Mouse (Mus musculus) 416B (cell line): ENCODE results near the gene Nbeal2.

Experiments
- DNase-seq: peaks from one replicate; pipeline ENCODE4 v3.0.0; 2011; ENCODE audit warnings: low read depth

The Nbeal2 gene

DNA sequence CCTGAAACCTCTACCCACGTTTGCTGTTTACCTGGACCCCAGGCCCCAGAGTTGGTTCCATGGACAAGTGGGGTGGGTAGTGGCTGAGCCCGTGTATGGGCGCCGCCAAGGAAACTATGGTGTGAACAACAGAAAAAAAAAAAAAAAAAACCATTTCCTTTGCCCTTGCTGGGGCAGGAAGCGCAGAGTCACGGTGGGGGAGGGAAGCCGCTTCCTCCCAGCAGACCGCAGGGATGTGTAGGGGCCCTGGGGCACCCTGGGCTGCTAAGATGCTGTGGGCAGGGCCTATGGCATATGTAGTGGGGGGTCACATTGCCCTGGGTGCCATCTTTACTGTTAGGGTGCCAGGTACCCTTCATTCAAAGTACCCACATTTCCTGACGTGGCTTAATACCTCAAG, 8.7 kb downstream of the Nbeal2 start:
- peak; percentile 83 for DNase-seq

DNA sequence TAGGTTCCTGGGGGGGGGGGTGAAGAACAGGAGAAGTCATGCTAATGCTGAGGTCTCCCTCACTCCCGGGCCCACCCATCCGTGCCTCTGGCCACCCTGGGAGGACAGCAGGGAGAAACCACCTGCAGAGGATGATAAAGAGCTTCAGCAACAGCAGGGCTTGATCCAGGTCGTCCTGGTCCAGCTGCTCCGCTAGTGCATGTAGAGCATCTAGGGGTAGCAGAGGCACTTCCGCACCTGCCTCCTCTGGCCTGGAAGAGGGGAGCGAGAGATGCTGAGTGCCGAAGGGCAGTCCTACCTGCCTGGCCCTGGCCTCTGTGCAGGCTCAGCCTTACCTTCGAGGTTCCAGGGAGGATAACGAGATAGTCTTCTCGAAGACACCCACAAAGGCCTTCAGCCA, 9.7 kb downstream of the Nbeal2 start:
- no peak for DNase-seq

DNA sequence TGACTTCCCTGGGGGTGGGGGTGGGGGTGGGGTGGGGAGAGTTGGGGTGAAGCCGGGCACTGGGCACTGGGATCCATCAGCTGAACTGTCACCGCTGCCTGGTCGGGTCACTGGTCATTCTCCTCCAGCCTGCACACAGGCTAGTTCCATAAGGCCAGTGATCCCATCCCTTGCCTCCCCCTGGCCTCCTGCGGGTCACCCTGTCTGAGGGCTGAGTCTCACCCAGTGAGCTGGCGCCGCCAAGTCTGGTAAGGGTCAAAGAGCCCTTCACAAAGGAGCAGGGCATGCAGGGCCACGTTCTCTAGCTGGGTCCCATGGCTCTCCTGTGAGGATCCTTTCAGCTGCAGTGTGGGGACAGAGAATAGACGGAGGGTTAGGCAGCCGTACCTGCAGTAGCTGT, 10.2 kb downstream of the Nbeal2 start:
- DNase-seq: no peak

DNA sequence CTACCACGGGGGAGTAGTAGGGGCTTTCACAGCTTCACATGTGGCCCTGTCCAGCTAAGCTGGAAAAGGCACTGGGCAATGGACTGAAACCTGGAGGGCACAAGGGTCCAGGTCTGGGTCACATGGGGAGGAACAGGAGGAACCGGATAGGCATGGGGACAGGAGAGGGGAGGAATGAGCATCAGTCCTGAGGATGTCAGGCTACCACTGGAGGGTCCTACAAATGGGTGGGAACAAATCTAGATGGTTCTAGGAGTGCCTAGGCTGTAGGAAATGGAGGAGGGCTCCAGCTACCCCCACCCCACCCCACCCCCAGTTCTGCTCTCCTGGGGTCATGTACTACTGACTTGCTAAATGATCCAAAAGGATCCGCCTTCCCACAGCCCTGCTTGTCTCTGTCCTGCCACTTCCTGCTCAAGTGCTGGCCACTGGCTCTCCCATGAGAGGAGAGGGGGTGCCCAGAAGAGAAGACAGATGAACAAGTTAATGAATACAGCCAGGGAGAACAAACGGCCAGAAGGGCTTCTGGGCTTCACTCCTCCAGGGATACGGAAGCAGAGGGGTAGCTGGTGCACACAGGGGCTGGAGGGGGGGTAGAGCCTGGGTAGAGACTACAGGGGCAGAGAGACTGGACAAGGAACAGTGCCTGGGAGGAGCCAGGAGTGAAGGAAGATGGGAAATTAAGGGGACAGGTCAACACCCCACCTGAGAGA, 11.0 kb downstream of the Nbeal2 start:
- DNase-seq: no peak

DNA sequence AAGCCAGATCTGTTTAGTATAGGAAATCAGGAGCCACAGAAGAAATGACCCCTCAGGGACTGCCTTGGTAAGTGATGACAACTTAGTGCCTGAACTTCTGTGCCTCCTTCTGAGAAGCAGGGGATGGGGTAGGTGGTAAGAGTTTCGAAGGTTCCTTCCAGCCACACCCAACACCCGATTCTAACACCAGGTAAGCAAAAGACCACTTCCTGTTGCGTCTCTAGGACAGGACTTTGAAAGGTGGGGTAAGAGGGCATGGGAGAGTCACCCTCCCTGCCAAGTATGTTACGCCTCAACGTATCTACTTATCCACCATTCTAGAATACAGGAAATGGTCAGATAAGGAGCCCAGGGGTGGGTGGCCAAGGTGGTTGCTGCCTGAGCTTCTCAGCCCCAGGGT, 13.0 kb downstream of the Nbeal2 start:
- DNase-seq: no peak

DNA sequence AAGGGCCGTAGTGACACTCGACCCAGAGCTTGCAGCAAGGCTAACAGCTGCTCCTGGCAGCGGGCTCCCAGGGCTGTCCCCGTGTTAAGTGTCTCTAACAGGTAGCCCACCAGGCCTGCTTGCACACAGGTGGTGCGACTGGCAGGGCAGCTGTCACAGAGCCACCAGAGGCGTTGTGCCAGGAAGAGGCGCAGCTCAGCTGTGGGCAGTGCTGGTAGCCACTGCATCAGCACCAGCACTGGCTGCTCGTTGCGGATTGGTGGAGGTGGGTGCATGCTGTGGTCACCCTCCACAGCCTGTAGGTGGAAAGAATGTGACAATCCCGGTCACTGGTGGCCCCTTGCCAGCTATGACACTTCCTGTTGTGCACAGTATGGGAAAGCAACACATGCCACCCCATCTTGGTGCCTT, 15.3 kb downstream of the Nbeal2 start:
- DNase-seq: peak; percentile 35

DNA sequence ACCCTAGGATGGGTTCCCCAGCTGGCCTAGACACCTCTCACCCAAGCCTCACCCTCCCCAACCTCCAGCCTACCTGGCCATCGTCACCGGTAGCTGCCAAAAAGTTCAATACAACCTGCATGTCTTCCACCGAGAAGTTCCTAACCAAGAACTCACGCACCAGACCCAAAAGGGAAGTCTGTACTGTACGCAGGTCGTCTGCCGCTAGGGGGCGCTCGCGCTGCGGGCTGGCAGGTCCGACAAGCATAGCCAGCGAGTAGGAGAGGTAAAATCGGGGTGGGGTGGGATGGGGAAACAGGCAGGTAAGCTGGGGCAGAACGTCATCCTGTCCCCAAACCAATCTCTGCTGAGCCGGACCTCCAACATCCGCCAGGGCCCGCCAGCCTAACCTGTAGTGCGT, 18.7 kb downstream of the Nbeal2 start:
- DNase-seq: peak; percentile 78

DNA sequence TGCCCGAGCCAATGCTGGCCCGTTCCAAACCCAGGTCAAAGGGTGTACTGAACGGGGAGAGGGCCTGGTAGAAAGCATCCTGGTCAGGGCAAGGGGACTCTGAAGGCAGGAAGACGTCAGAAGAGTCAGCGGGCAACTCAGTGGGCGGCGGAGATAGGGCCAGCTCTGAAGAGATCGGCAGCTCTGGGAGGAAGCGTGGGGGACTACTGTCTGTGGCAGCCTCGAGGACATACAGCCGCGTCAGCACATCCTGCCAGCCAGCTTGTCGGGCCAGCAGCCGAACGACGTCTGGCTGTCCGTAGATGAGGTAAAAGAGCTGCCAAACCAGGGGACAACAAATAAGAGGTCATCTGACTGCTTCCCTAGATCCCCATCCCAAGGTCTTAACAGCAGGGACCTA, 20.1 kb downstream of the Nbeal2 start:
- DNase-seq: no peak

DNA sequence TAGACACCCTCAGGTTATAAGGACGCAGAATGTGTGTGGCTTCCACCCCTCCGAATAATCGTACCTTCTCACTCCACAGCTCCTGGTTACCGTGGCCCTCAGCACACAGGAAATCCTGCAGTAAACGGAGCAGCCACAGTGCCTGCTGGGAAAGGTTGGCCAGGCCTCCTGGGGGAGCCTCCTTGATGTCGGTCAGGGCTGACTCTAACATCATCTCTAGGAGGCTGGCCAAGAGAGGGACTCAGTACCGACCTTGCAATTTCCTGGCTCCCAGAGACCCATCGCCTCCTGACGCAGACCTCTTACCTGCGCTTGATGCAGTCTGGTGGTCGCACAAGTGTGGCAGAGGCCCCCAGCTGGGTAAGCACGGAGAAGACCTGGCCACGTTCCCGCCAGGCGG, 21.3 kb downstream of the Nbeal2 start:
- no peak for DNase-seq

DNA sequence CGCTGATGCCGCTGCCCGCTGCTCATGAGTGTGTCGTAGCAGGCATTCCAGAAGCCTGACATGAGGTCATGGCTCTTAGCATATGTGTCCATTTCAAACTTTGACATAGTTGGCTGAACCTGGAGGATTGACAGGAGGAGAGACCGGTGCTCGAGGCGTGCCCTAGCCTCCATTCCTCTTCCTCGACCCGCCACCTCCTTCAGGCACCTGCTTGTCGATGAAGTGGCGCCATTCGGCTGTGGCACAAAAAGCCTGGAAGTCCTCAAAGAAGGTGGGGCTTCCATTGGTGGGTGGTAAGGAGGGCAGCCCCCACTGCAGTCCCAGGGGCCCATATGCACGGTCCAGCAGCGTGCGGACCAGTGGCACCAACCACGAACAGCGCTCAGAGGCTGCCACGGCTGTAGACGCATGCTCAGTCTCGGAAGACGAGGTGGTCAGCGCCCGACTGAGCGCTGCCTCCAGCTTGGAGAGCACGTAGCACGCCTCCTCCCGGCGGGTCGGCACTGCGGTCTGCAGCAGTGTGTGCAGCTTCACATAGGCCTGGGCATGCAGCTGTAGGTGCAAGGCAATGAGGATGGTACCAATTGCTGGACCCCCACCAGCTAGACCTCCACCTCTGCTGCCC, 22.2 kb downstream of the Nbeal2 start:
- DNase-seq: no peak

DNA sequence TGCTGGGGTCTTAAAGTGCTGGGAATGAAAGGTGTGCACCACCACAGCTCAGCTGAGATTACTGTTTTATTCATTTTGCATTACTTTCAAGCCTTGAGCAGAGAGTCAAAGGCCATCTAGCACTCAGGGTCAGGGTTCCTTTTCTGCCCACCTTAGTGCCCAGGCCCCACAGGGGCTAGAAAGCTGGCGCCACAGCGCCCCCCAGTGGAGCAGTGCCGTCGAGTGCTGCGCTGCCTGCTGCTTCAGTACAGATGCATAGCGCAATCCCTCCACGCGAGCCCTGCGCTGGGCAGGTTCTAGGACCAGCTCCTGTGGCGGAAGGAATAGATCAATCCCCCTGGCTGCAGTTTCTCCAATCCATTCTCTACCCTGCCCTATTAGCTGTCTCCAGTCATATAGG, 22.8 kb downstream of the Nbeal2 start:
- DNase-seq: peak; percentile 30

DNA sequence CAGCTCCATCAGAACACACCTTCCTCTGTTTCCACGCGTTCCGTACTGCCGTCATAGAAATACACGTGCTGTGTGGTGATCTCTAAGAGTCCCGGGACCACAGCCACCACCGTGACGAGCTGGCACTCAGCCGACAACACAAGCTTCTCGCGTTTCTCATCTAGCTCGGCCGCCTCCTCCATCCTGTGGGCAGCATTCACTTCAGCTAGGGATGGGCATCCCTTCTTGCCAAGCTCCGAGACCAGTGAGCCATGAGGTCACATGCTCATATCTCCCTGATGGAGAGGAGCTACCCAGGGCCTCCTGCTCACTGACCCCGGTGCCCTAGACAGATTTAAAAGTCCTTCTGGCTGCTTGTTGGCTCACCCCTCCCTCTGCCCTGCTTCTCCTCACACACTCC, 23.8 kb downstream of the Nbeal2 start:
- DNase-seq: no peak

DNA sequence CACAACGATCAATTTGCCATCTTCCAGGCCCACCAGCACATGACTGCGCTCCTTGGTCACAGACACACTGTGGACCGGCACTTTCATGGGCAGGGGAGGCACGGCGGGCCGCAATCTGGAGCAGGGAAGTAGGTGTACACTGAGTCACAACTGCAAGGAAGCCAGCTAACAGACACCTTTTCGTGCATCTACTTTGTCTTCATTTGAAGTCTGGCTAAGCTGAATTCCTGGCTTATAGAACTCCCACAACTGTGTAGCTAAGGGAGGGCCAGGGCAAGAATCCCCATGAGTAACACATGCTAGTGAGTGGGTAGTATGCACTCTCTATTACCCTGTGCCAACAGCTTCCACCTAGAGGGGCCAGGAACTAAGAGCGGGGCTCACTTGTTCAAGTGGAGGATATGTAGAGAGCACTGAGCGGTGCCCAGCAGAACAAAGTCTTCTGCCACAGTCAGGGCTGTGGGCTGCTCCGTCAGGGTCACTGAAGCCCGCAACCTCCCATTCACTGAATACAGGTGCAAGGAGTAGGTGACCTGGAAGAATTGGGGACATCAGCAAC, 28.5 kb downstream of the Nbeal2 start:
- DNase-seq: no peak

DNA sequence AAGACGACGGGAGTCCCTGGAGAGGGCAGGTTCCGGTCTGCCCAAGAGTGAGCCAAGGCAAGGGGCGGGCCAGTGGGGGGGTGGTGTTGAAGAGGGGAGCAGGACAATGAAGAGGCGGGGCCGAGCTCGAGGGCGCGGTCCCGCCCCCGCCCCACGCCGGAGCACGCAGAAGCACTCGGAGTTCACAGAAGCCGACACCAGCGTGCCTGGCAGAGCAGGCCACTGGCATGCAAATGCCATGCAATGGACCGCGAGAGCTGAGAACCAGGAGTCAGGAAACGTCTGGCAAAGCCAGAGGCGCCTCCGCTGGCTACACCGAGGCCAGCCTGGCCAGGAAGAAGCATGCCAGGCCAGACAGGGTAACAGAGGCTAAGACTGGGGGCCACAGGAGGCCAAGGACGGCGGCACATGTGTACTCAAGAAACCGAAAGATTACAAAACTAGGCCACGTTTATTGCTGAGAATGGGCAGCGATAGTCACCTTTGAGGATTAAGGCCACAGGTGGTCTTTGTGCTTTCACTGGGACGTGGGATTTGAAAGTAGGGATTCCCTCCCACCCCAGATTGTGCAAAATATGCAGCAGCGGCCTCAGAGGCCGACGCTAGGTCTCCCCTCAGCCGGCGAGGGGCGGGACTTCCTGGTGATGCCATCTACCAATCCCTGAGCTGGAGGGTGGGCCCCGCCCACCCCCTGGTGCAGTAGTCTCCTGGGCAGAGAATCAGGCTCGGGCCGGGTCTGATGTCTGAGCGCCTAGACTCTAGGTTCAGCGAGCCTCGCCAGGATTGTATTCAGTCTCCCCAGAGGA, 29.4 kb downstream of the Nbeal2 start, which contains the start of gene Nradd:
Gene Nradd (minus strand): TSS at position 92 of the 806 bp plus-strand sequence.
- no peak for DNase-seq

DNA sequence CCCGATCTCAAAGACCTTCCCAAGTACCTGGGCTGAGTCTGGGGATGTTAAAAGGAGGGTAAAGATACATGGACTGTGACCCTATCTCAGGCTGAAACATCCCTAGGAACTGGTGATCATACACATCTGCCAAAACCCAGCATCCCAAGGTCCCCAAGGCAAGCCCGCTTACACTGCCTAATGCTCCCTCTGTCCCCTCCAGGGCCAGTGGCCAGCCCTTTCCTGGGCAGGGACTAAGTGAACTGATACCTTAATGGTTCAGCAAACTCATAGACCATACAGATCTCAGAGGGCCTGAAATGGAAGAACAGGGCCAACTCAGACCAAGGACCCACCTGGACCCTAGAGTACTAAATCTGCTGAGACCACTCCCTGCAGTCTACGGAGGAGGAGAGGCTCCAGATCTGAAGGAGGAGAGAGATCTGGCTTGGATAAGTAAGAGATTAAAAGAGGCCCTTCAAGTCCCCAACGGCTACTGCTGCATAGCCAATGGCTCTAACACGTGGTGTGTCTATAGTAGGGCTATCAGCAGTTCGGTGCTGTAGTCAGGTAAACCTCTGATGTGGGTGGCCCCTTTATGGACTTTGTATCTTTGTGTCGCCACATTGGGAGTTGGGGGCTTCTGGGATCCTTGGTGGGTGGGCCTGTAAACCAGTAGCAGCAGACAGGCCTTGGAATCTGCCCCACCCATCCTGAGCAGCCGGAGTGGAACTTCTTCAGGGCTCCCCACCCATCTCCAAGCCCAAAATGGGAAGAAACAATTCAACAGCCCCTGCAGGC, 30.4 kb downstream of the Nbeal2 start:
- DNase-seq: no peak

DNA sequence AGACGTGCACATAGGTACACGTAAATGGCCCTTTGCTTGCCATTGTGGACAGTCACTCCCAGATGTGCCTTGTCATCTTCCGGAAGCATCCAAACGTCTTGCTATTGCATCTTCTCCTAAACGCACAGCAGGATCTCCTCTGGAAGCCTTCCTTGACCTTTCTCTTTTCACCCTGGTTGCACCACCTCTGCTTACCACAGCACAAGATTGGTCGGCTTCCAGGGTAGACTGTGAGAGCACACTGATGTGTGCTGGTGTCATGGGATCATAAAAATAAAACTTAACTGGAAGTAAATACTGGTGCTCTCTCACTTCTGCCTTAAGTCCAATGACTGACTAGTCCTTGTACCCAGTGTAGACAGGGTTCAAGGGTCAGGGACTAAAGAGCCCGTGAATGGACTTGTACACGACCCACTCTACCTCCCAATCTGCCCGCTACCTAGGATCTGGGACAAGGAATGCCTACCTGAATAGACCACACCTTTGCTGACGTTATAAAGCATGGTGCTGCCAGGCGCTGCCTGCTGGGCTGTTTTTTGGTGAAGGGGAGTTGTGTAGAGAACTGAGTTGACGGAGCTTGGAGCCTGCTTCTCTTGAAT, 31.2 kb downstream of the Nbeal2 start:
- no peak for DNase-seq

DNA sequence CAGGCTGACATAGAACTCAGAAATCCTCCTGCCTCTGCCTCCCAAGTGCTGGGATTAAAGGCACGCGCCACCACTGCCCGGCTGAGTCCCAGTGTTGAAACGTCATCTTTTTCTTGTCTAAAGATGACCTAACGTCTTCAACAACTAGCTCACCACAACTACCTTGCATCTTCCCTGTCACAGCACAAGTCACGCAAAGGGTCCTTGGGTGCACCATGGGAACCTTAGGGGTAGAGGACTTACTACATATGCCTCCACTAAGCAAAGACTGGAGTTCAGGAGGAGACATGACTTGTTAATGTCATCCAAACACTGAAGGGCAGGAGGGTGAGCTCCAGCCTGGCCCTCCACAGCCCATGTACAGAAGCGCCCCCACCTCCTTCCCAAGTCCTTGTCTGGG, 33.3 kb downstream of the Nbeal2 start:
- DNase-seq: no peak

DNA sequence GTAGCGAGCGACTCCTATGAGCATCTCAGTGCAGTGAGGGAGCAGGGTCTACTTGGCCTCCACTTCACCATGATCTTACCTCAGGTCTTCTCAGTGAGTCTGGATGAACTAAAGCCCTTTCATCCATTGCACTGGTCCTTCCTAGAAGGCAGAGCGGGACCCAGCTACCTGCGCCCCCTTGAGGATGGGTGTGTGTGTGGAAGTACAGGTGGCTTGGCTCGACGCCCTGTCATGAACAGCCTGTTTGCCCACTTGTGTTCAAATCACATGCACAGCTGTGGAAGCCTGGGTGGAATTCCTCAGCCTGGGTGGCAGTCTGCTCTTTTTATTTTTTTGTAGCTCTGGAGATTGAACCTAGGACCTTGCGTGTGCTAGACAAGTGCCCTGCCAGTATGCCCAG, 33.8 kb downstream of the Nbeal2 start:
- DNase-seq: peak; percentile 34

DNA sequence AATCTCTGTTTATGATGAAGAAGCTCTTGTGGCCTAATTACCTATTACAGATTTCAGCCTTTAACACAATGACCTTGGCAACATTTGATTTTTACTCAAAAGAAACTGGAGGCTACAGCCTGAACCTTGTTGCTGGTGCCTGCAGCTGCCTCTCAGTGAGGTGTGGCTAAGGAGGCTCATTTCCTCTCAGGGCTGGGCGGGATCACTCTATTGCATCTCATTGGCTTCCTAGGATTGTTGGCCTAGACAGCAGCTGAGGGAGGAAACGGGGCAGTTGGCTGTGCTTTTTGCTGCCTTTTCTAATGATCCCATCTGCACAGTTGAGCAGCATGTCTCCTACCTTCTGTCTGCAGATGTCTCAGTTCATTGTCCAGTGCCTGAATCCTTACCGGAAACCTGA, 36.9 kb downstream of the Nbeal2 start:
- DNase-seq: peak; percentile 37

DNA sequence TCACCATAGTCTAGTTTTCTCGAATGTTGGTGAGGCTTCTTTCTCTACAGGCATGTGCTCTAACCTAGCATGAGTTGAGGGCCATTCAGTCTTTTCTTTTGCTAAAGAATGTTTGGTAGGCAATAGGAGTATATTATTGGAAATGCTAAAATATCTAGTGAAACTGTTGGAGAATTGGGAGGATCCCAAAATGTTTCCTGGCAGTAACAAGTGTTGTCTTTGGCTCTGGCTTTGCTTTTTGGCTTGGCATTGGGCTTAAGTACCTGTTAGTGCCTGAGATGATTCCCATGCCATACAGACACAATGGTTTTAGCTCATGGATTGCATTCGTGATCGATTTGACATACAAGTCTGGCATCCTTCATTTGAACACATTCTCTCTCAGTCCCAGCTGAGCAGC, 42.5 kb downstream of the Nbeal2 start:
- DNase-seq: no peak

DNA sequence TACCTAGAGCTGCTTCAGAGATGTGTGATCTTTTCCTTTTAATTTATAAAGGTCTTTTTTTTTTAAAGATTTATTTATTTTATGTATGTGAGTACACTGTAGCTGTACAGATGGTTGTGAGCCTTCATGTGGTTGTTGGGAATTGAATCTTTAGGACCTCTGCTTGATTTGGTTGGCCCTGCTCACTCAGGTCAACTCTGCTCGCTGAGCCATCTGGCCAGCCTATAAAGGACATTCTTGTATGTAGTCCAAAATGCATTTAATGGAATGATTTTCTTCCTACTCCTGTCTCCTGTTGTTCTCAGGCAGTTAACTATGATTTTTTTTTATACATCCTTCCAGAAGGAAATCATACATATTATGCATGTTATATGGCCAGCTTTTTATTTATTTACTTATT, 70.4 kb downstream of the Nbeal2 start:
- DNase-seq: no peak

DNA sequence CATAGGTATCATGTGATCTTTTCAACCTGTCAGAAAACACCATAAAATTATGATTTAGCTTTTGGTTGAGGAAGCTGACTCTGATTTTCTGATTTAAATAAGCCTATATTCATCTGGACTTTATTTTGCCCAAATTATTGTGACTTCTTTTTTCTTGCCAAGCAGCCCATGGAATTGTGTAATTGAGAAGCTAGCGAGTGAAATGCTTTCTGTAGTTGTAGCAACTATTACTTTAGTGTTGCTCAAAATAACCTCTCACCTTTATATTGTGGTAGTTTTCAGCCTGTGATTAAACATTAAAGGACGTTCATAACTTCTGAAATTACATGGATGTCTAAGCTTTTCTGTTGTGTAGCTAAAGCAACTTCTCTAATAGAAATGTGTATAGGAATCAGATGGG, 71.8 kb downstream of the Nbeal2 start:
- DNase-seq: no peak
